Mouse (Mus musculus) lung, adult 2 months (tissue): ENCODE measurements around the gene Manba.

Experiments
- CTCF ChIP-seq: fragments of 200-500 bp; IDR thresholded peaks from 2 replicates; pipeline ENCODE4 v1.5.1; 2011; ENCODE audit warnings: mild to moderate bottlenecking, low read length, control low read depth; ENCODE audit not compliant: insufficient read depth
- POLR2A ChIP-seq: fragments of 200-500 bp; IDR thresholded peaks from 2 replicates; pipeline ENCODE4 v1.6.1; 2011; ENCODE audit warnings: low read depth, mild to moderate bottlenecking, control low read depth, low read length, borderline replicate concordance; ENCODE audit errors: extremely low read depth

DNA sequence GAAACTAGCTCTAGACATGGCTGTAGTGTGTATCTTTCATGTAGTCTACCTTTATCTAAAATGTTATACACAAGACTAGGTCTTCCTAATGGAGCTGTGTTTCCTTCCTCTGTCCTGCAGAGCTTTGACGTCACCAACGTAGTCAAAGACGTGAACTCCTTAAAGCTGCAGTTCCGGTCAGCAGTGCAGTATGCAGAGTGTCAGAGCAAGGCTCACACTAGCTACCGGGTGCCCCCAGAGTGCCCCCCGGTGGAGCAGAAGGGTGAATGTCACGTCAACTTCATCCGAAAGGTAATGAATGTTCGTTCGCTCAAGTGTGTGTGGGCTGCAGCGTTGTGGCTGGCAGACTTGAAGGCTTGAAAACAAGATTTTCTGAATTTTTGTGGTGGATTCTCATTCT lies 26.3 kb downstream of the Manba start:
- TF ChIP-seq POLR2A, result no peak
- no peak for TF ChIP-seq CTCF
